Mouse (Mus musculus) B cell, adult 62 days (primary cell): ENCODE data around the gene Pym1. TPM values are rescaled to one million over a fixed set of nuclear protein-coding genes. Genes with fewer than 3 reads are reported as not detected.

ENCODE experiments used
- total RNA-seq: library from RNA; stranded (reverse); gene quantifications from 4 replicates; pipeline ENCODE4 v1.2.4, GENCODE M21; 2023

Pym1 gene
- total RNA-seq = 36.5 to 49.4 TPM (median 42.4 TPM) in 4 replicates

DNA sequence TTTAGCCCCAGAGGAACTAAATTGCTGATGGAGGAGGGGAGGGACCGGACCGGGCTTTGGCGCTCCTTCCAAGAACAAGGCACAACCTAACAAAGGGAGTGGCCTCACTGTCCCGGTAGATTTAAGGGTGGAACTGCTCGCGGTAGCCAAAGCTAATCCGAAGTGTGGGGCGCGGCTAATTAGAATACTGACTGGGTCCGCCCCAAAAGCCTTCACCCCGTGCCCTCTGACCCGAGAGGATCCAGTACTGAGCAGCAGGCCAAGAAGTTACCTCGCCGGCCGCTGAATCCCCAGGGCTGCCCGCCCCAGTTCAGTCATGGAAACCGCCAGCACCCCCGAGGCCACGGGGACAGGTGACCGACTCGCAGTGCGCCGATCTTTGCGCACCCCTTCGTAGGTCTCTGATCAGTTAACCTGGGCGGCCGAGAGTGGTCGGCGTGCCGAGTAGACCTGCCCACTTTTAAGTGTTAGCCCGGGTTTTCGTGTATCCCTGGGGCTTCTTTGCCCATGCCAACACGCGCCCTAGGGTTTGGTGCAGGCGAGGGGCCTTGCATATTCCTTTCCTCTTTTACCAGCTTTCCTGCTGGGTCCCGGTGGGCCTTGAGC is at the start of gene Pym1:
TSS of gene Pym1 (plus strand) at position 244 of the 606 bp plus-strand sequence.

DNA sequence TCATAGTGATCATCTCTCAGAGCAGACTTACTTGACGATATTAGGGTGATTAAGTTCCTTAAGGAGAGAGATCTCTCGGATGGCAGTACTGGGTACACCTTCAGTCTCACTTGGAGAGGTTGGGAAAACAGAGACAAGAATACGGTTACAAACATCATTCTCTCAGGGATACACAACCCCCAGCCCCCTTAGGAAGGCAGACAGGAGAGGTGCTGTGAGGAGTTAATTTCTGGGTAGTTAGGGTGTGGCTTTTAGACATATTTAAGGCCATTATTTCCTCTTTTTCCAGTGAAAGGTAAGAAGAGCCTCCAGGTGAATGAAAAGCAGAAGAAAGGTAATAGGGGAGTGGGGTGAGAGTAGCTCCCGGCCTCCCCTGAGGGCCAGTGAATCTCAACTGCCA is 43.8 kb upstream of the Pym1 start, which contains the start of gene Pmel:
TSS of gene Pmel (plus strand) at position 301 of the 400 bp plus-strand sequence.

DNA sequence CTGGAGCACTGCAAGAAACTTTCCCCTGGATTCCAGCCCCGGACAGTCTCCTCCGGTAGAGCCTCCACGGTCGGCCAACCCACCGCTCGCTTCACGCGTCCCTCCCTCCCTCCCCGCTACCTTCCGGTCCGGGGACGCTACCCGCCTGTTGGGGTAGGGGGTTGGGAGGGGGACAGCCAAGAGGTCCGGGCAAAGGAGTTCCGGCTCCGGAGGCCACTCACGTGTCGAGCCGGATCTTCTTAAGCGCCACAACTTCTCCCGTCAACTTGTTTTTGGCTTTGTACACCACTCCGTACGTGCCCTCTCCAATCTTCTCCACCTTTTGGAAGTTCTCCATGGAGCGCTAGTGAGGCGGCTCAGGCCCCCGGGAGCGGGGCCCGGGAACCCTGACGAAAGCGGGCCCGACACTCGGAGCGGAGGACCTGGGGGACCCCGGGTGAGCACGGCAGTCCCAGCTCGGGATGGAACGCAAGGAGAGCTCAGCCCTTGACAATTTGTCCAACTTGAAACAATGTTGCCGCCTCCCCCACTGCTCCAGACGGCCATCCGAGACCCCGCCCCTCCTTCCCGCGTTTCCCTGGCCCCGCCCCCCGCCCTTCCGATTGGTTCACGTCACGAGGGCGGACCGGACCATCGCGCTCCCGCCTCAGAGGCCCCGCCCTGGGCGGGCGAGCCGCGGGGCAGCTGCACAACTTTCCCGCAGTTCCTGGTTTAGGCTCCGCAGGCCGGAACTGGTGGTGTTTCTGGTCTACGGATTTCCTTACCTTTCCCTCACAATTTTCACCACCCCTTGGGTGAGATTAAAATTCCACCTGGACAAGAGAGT is 43.0 kb upstream of the Pym1 start, which contains the start of gene Cdk2:
TSS of gene Cdk2 (minus strand) at position 541 of the 826 bp plus-strand sequence.

DNA sequence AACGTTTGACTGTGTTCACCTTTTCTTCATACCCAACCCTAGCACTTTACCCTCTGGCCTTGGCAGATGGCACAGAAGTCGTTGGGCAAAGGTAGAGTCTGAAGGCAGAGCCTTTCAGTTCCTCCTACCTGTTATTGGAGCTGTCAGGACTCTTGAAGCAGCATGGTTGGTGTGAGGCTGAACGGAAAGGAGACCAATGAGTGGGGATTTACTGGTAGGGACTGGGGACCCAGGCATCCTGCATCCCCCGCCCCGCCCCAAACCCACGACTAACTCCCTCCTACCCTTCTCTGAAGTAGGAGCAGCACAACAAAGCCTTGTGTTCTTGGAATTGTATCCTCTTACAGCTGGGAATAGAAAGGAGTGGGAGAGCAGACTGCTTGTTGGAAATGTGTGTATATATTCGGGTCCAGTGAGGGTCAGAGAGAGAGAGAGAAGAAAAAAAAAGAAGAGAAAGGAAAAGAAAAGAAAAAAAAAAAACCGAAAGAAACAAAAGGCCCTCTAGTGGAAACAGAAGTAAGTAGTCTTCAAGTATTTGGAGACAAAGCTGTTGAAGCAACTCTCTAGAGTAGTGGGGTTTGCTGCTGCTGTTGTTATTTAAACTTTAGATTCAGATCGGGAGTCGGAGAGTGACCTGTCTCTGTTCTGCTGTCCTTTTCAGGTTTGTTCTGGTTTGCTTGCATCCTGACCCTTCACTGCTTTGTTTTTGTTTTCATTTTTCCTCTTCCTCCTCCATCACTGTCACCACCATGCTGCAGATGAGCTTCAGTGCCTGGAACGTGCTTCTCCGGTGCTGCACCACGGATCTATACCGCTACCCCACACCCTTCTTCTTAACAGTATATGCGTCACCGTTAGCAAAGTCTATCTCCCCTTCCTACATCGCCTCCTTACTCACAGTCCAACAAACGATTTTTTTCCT is 2.7 kb upstream of the Pym1 start, which contains the start of gene Dgka:
TSS of gene Dgka (minus strand) at position 176 of the 922 bp plus-strand sequence.

DNA sequence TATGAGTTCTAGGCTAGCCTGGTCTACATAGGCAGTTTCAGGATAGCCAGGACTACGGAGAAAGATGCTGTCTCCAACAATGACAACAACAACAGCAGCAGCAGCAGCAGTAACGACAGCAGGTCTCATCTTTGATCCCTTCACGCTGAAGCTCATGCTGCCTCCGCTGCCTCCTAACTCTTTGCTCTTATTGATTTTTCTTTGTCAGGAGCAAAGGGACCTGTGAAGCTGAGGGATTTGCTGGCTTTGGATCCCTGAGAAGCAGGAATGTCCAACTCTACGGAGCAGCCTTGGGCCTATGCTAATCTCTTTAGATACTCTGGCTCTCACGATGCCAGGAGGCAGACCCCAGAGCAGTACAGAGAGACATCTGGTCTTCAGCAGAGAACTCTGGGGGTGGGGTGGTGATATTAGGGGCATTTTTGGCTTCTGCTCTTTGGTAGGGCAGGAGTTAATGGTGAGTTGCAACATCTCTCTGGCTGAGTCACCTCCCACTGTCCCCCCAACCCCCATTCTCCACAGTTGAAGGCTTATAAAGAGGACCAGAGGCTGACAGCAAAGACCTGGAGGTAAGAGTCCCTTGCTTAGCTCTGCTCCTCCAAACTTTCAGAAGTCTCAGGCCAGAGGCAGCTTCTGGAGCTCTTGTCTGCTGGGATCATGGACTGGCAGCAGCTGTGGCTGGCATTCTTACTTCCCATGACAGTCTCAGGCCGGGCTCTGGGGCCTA is 42.9 kb downstream of the Pym1 start, which contains the start of gene Mmp19:
TSS of gene Mmp19 (plus strand) at position 513 of the 727 bp plus-strand sequence.

DNA sequence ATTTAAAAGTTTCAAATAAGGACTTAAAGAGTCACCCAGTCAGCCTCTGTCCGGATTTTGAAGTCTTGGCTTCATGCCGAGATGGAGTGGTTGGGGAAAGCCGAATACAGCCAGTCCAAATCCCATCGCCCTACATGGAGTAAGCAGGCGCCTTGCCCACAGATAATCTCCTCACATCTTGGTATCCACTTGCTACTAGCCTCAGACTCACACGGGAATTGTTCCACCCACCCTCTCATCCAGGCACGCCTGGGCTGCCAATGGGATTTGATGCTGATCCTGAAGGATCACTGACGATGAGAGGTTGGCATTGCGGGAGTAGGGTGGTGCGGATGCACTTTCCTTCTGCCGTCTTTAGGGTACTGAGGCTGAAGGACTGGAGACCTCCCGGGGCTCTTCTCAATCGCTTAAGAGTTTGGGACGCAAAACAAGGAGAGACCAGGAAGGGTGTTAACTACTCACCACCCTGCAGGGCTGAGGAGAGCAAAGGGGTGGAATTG is 56.1 kb downstream of the Pym1 start, which contains the start of gene Dnajc14:
TSS of gene Dnajc14 (plus strand) at position 292 of the 500 bp plus-strand sequence.

DNA sequence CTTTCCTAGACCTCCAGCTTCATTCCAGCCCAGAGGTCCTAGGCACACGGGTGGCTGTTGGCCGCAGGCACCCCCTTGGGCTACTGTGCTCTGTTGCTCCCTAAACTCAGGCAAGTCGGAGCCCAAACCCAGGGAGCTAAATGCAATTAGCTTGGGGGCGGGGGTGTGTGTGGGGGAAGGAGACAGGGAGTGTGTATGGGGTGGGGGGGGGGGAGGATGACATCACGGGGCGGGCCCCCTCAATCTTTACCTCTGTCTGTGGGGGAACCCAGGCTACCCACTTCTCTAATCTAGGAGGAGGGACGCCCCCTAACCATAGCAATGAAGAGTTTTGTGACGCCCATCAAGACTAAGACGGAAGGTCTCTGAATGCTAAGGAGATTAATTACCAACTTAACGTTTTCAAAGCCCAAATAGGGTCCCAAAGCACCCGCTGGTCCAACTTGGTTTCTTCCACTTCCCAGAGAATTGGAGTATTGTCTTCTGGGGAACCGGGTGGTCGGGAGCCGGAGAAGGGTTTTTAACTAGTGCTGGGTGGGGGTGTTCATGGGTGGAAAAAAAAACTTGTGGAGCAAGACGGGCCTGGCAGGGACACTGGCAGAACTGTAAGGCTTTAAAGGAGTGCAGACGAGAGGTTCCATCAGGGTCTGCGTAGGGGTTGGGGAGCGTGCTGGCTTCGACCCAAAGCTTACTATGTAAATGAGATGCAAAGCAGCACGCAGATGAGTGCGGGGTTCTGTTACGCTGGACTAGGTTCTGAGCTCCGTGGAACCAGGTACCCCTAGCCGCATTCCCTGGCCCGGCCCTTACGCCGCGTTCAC is 56.8 kb downstream of the Pym1 start, which contains the start of gene Tmem198b:
TSS of gene Tmem198b (minus strand) at position 100 of the 821 bp plus-strand sequence.

Other genes with a start within 250 kb of the Pym1 start
- gene Myl6b, start 249.2 kb upstream of the Pym1 start, total RNA-seq = 0.58 to 0.75 TPM in 2 of 4 replicates, not detected in the others
- 224 to 242 TPM (median 239 TPM) in 4 replicates for gene Esyt1, start 222.0 kb upstream of the Pym1 start, total RNA-seq
- gene Zc3h10, start 200.1 kb upstream of the Pym1 start, total RNA-seq = 85.5 to 103 TPM (median 90.6 TPM) in 4 replicates
- gene Rpl41, start 198.6 kb upstream of the Pym1 start, total RNA-seq = 3,750 to 3,896 TPM (median 3,770 TPM) in 4 replicates
- 73.4 to 79.8 TPM (median 76.2 TPM) in 4 replicates for gene Pa2g4, start 181.9 kb upstream of the Pym1 start, total RNA-seq
- 1.0 to 1.2 TPM (median 1.1 TPM) in 4 replicates for gene Erbb3, start 158.2 kb upstream of the Pym1 start, total RNA-seq
- 1,181 to 1,252 TPM (median 1,193 TPM) in 4 replicates for gene Rps26, start 121.1 kb upstream of the Pym1 start, total RNA-seq
- 0.19 to 0.27 TPM in 2 of 4 replicates, not detected in the others for gene Ikzf4, start 101.9 kb upstream of the Pym1 start, total RNA-seq
- gene Suox, start 73.8 kb upstream of the Pym1 start, total RNA-seq = 6.8 to 8.6 TPM (median 7.5 TPM) in 4 replicates
- gene Rab5b, start 51.6 kb upstream of the Pym1 start, total RNA-seq = 54.8 to 63.6 TPM (median 59.7 TPM) in 4 replicates
- 0.54 to 2.0 TPM (median 0.80 TPM) in 4 replicates for gene Pmel, start 43.7 kb upstream of the Pym1 start, total RNA-seq
- 51.3 to 55.3 TPM (median 52.6 TPM) in 4 replicates for gene Cdk2, start 42.9 kb upstream of the Pym1 start, total RNA-seq
- gene Dgka, start 3.0 kb upstream of the Pym1 start, total RNA-seq = 172 to 181 TPM (median 175 TPM) in 4 replicates
- 0.24 to 0.47 TPM in 2 of 4 replicates, not detected in the others for gene Mmp19, start 43.0 kb downstream of the Pym1 start, total RNA-seq
- 65.7 to 75.6 TPM (median 69.1 TPM) in 4 replicates for gene Dnajc14, start 56.2 kb downstream of the Pym1 start, total RNA-seq
- 11.7 to 17.1 TPM (median 14.3 TPM) in 4 replicates for gene Tmem198b, start 56.5 kb downstream of the Pym1 start, total RNA-seq
- gene Sarnp, start 69.4 kb downstream of the Pym1 start, total RNA-seq = 52.6 to 60.7 TPM (median 55.2 TPM) in 4 replicates
- 19.4 to 26.1 TPM (median 22.5 TPM) in 4 replicates for gene Ormdl2, start 73.8 kb downstream of the Pym1 start, total RNA-seq
- 51.4 to 56.9 TPM (median 52.5 TPM) in 4 replicates for gene Gdf11, start 143.8 kb downstream of the Pym1 start, total RNA-seq
- 0.81 to 1.1 TPM (median 0.97 TPM) in 3 of 4 replicates, not detected in the other for gene Cd63, start 153.1 kb downstream of the Pym1 start, total RNA-seq
- gene Rdh5, start 175.0 kb downstream of the Pym1 start, total RNA-seq = 6.8 to 13.1 TPM (median 7.4 TPM) in 4 replicates
- 62.0 to 76.3 TPM (median 67.9 TPM) in 4 replicates for gene Bloc1s1, start 176.1 kb downstream of the Pym1 start, total RNA-seq
- 0.27 TPM in 1 of 4 replicates, not detected in the others for gene Itga7, start 185.9 kb downstream of the Pym1 start, total RNA-seq
- gene Mettl7b, start 213.1 kb downstream of the Pym1 start, total RNA-seq = not detected in 4 replicates
- gene Olfr9, start 241.5 kb downstream of the Pym1 start, total RNA-seq = not detected in 4 replicates